ENCODE assay signal across 30 mouse cellular contexts in genomic region chr14:52035926-52036325, GRCm38 (mm10). TPM values are rescaled to one million over a fixed set of nuclear protein-coding genes. Genes with fewer than 3 reads are reported as not detected.
"Had no signal": no experiment of that assay in that cellular context is flagged by ENCODE, and none has a peak within 500 bp of the region (broad histone marks: within the 10 kb centered on the region; RNA-seq: fewer than 3 reads in every experiment).

No protein-coding gene starts in this region.

- ATAC-seq: forebrain, postnatal 0 days; hindbrain, postnatal 0 days; intestine, embryonic 16.5 days had no signal

- DNase-seq: forebrain, postnatal 0 days; gastrocnemius, postnatal 14 days; gastrocnemius, postnatal 36 days; heart, adult 11 months; heart, adult 2 months; heart, postnatal 14 days; heart, postnatal 36 days; kidney, adult 11 months; kidney, adult 2 months; kidney, adult 9 months; kidney, postnatal 14 days; kidney, postnatal 36 days; layer of hippocampus, adult 9-11 months; layer of hippocampus, postnatal 36 days; left cerebral cortex, postnatal 4 days had no signal

- H3K27ac ChIP-seq: heart, adult 2 months; heart, embryonic 13.5 days; heart, embryonic 15.5 days; hindbrain, embryonic 13.5 days; hindbrain, embryonic 15.5 days; hindbrain, postnatal 0 days; kidney, embryonic 15.5 days; kidney, postnatal 0 days had no signal

- H3K36me3 ChIP-seq: heart, embryonic 13.5 days; heart, embryonic 15.5 days; hindbrain, embryonic 13.5 days; hindbrain, embryonic 15.5 days; kidney, embryonic 15.5 days had no signal

- H3K9ac ChIP-seq: forebrain, postnatal 0 days; heart, embryonic 13.5 days; heart, embryonic 15.5 days; hindbrain, embryonic 13.5 days; hindbrain, embryonic 15.5 days; kidney, embryonic 15.5 days had no signal

- H3K4me1 ChIP-seq: heart, embryonic 13.5 days; heart, embryonic 15.5 days; hindbrain, embryonic 13.5 days; hindbrain, embryonic 15.5 days; kidney, embryonic 15.5 days had no signal

- H3K4me3 ChIP-seq: heart, adult 2 months; heart, embryonic 13.5 days; heart, embryonic 15.5 days; hindbrain, embryonic 13.5 days; hindbrain, embryonic 15.5 days; kidney, embryonic 15.5 days had no signal

- H3K27me3 ChIP-seq: heart, embryonic 13.5 days; heart, embryonic 15.5 days; hindbrain, embryonic 13.5 days; hindbrain, embryonic 15.5 days; kidney, embryonic 15.5 days had no signal

- H3K4me2 ChIP-seq: heart, embryonic 11.5 days; heart, embryonic 13.5 days; heart, embryonic 15.5 days; hindbrain, embryonic 13.5 days; hindbrain, embryonic 15.5 days; kidney, embryonic 15.5 days had no signal

- H3K9me3 ChIP-seq: heart, embryonic 13.5 days; heart, embryonic 15.5 days; hindbrain, embryonic 13.5 days; hindbrain, embryonic 15.5 days; kidney, embryonic 15.5 days had no signal

RNA-seq across cellular contexts. Expression of gene Olfr221, which starts 6.3 kb away (rescaled TPM):
- polyA plus RNA-seq: forebrain, postnatal 0 days; gonadal fat pad, adult 2 months; heart, adult 2 months; heart, embryonic 11.5 days; heart, embryonic 13.5 days; heart, embryonic 15.5 days; heart, postnatal 0 days; hindbrain, embryonic 11.5 days; hindbrain, embryonic 13.5 days; hindbrain, postnatal 0 days; intestine, embryonic 14.5 days; intestine, embryonic 16.5 days; kidney, adult 2 months; kidney, embryonic 15.5 days; kidney, postnatal 0 days; large intestine, adult 2 months; limb, embryonic 11.5 days had no signal
